Mouse (Mus musculus) liver, adult 2 months (tissue): ENCODE measurements around the gene Pax5.

Experiments used
- CTCF ChIP-seq: fragments of 200-500 bp; IDR thresholded peaks from 2 replicates; pipeline ENCODE4 v1.5.1; 2011; ENCODE audit warnings: low read depth, low read length, control low read depth
- POLR2A ChIP-seq: fragments of 200-500 bp; IDR thresholded peaks from 2 replicates; pipeline ENCODE4 v1.6.1; 2011; ENCODE audit warnings: low read length, control low read depth; ENCODE audit not compliant: insufficient read depth; ENCODE audit errors: extremely low read depth

- TF ChIP-seq CTCF (no peak), POLR2A (no peak)
Observed at GRCm38 (mm10) chr4:44488702-44489101, 221.6 kb downstream of the Pax5 start.
